Mouse (Mus musculus) frontal cortex, postnatal 25 days (tissue): ENCODE results near the gene Trip4.
A peak's percentile ranks its signal among the peaks of the same experiment; 100 is the strongest.

ENCODE experiments used
- DNase-seq, 2 experiments: peaks; one replicate each; pipeline ENCODE4 v3.0.0; 2022; ENCODE audit warnings: low spot score in 2 of 2

Trip4 gene

DNA sequence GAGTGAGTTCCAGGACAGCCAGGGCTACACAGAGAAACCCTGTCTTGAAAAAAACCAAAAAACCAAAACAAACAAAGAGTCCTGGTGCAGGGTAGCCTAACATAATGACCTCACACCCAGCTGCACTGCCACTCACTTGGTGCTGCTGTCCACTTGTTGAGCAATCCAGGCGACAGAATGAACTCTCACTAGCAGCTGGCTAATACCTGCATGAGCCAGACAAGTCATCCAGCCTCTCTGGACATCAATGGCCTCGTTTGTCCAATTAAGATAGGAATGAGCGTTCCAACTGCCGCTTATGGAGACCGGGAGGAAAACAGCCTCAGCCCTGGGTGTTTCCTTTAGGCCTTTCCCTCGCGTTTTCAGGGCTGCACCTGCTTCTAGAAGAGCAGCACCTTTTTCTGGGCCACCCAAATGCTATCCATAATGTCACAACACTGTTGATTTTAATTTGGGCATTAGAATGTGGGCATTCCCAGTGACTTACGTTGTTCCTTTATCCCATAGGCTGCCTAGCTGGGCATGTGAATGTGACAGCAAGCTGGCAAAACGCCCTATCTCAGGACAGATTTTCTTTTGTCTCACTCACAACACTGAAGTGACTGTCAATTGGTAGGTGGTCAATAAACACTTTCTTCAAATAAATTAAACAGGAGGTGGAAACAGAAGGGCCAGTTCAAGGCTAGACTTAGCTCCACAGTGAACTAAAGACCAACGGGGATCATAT is 73.8 kb downstream of the Trip4 start:
- no peak for DNase-seq

DNA sequence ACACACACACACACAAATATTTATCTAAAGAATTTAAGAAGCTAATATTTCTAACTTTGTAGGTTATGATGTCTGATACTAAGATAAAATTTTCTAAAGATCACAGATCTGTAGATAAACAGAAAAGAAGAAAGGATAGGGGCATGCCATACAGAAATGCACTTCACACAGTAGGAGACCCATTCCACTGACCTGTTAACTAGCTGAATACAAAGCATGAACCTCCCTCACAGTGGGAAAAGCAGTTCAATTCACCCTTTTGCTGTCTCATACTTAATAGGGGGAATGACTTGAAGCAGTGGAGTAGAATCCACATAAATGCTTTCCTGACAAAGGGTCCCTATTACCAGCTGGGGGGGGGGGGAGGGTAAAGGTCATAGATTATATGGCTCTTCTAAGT is 75.0 kb downstream of the Trip4 start:
- no peak for DNase-seq

DNA sequence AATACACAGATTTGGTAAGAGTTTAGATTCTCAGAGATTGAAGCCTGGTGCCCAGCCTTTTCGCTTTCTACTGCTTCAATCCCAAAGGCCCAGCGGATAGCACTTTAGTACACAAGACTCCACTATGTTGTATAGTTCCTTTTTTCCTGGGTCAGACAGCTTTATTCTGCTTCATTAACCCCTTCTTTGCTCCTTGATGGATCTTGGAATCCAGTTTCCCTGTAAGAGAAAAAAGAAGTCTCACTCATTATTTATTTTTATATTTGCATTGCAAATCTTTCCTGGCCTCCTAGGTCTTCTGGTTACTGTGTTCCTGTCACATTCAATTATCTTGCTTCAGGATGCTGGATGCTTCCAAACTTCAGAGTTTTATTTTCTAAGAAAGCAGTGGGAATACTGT is 75.4 kb downstream of the Trip4 start:
- DNase-seq, result no peak

DNA sequence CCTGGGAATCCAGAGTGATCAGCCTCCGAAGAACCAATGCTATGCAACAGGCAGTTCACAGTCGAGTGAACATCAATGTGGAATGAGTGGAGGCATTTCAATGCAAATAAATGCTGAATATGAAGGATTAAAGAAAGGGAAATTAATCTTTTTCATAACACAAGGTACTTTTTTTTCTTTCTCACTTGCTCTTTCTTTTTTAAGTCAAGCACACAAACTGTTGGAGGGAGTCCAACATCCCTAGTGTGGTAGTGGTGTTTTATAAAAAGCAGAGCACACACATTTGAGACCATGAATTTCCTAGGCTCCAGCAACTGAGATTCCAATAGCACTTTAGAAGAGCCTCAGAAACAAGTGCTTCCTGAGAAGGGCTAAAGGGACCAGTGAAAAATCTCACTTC is 76.6 kb downstream of the Trip4 start:
- no peak for DNase-seq

DNA sequence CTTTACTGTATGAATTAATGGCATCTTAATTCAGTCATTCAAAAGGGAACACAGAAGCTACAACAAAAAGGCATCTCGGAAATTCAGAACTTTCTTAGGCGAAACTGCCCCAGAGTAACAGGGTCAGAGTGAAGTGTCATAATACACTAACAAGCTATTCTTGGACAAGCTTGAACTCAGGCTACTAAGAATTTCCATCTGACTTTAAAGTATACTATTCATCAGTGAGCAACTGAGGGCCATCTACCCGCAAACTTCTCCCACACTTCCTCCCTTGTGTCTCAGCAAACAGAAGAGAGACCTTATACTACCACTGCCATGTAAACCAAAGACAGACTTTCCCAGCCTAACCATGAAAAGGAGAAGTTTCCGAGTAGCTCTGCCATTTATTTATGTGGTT is 77.4 kb downstream of the Trip4 start:
- no peak for DNase-seq

DNA sequence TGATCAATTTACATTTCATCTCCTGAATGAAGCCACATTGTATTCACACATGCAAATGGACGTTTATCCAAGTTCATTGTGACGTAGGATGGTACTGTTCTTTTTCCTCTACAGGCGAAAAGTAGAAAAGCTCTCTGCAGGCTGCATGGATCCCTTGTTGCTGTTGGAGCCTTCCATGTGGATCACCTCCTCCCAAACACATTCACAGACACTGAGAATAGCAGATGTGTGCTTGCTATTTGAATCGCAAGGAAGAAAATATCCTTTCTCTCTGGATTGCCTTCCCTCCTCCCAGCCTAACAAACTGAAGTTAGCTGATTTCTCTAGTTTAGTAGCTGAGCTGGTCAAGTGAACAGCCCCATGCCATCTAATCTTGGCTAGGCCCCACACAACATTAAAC is 78.3 kb downstream of the Trip4 start:
- no peak for DNase-seq

DNA sequence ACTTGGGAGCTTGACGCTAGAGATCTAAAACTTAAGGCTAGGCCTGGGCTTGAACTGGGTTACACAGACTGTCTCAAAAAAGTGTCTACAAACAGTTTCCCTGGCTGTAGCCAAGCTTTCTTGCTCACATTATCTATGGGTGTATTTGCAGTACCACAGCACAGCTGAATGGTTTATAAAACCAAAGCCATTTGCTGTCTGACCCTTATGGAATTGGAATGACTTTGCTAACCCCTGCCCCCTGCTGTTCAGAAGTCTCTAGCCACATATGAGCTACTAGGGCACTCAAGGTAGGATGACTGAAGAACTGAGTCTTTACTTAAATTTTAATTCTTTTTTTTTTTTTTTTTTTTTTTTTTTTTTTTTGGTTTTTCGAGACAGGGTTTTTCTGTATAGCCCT is 79.2 kb downstream of the Trip4 start:
- DNase-seq, result no peak

DNA sequence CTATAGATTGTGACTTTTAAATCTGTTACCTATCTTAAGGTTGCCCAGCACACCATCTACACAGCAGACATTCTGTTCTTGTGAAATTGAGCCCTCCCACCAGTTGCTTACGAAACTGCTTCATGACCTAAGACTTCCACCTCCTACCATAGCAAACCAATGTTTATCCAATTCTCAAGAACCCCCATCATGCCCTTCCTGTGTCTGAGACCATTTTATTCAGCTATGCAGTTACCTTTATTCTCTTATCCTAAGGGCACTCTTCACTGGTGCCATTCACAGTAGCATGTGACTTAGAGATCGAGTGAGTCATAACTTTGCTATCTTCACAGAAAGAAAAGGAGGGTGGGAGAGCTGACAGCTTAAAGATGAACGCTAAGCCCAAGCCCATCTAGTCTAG is 80.1 kb downstream of the Trip4 start:
- DNase-seq, result no peak

DNA sequence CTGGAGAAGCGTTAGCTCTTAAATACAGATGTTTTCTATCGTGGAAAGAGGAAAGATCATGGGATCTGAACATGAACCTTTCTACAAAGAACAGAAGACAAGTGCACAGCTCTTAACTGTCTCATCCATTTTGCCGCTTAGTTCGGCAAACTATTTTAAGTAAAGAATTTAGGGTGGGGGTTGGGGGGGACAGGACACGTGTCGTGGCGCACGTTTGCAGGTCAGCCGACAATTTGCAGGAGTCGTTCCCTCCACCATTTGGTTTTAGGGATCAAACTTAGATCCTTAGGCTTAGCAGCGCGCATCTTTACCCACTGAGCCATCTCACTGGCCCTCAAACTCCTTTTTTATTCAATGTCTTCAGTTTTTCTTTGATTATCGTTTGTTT is 80.6 kb downstream of the Trip4 start:
- DNase-seq, result no peak

DNA sequence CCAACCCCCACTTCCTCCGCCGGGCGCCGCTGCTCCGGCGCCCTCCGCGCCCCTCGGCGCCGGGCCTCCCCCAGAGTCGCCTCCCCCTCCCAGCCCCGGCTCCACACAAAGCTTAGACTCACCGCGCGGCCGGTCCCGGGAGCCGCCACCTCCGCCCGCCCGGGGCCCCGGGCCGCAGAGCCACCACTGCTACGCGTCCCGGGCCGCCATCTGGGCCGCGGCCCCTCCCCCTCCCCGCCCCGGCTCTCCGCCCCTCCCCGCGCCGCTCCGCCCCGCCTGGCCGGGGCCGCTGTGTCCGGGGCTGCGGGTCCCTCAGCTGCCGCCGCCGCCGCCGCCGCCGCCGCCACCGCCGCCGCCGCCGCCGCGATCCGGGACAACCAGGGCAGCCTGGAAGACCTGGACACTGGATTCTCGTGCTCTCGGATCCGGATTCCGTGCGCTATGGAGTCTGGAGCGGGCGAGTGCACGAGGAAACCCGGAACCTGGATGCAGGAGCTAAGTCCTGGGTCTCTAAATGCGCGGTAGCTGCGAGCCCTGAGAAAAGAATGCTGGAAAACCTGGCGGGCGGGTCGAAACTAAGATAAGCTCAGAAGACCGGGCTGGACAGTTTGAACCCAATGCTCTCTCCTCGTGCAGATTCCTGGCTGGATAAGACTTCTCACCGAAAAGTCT is 81.1 kb downstream of the Trip4 start, which contains the start of gene Zfp609:
Zfp609 (minus strand) TSS at position 221 of the 672 bp plus-strand sequence.
- DNase-seq, result peak; percentile 97 to 98

DNA sequence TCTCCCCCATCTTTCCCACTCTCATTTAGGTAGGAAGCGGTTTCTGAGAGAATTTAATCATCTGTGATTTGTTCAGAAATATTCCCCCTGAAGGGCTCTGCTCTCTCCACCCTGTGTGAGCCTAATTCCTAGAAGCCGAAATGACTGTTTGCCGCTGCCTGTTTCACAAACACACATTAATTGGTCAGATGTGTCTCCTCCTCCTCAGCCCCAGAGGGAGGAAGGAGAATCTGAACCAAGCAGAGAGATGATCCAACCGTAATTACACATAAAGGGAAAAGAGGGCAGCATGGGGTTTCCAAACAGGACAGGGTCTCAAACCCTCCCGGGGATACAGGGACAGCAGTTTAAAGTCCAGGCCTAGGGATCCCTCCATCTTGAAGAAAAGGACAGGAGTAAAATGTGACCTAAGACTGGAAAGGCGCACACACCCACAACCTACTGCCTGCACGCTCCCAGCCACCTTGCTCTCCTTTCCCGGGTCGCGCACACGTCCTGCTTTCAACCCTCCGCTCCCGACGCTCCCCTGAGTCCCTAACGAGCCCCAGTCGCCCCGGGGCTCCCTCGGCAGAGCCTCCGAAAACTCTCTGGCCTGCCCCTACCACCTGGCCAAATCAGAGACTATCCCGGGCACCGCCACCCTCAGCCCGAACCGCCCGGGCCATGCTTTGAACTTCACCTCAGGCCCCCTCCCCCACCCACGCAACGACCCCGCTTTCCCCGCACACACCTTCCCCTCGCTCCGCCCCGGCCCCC is 81.8 kb downstream of the Trip4 start:
- peak; percentile 11 to 26 for DNase-seq

DNA sequence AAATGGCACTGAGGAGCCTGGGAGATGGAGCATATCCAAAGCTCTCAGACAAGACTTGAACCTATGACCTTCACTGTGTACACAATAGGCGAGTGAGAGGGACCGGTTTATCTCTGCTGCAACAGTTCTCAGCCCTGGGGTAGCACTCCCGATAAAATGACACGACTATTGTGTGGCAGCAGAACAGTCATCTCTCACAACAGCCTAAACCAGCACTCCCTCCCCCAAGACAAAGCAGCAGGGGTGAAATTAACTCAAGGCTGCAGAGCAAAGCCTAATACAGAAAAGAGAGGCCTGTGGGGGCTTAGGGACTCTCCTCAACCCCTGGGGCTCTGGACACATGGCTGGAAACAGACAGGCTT is 82.4 kb downstream of the Trip4 start:
- DNase-seq, result no peak

DNA sequence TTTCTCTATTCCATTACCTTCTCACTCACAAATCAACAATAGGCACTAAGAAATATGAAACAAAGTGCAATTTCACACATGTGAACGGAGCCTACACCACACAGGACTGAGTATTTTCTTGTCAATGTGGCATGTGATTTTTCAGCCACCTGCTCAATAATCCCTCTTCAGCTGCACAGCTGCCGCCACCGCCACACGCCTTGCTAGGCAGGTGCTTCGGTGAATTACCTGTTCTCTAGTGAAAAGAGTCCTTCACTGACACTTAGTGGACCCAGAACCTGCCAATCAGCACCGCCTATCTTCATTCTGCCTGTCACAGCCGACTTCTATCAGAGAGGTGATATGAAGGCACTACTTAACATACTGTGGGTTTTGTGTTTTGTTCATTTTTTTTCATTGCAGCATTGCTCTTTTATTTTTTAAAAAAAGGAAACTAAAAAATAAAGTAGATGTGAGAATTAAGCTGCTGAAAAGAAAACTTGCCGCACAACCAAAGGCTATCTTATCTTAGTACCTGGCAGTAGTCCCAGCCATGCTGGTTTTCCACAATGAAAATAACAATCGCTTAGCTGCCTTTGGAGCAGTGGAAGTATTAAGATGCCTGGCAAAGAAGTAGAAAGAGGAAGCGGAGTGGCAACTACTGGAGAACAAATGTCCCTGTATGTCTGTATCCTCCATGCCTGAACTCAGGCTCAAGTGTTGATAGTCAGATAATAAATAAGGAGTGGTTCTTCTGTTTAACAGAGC is 84.7 kb downstream of the Trip4 start:
- no peak for DNase-seq

DNA sequence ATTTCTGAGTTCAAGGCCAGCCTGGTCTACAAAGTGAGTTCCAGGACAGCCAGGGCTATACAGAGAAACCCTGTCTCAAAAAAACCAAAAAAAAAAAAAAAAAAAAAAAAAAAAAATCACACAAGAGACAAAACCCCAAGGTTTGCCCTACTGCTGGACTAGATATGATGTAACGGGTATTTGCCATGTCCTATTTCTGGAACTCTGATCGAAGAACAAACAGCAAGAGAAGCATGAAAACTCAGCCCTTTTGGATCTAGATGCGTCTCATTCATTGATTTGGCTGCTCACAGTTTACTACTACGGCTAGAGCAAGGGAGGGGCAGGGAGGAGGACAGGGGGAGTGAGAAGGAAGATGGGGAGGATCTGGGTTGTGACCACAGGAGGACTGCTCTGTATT is 86.6 kb downstream of the Trip4 start:
- no peak for DNase-seq

DNA sequence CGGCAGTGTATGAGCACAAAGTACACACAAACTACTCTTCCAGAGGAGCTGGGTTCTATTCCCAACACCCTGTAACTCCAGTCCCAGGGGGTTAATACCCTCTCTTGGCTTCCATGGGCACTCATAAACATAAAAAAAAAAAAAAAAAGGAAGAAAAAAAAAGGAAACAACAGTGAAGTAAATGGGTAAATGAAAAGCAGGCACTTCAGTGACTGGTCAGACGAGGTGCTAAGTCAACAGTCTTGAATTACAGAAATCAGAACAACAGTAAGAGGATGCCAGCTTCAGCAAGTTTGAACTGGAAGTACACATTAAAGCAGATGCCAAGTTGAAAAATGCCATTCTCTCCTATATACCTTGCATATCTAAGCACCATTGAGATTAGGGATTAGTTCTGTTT is 88.3 kb downstream of the Trip4 start:
- DNase-seq, result no peak

DNA sequence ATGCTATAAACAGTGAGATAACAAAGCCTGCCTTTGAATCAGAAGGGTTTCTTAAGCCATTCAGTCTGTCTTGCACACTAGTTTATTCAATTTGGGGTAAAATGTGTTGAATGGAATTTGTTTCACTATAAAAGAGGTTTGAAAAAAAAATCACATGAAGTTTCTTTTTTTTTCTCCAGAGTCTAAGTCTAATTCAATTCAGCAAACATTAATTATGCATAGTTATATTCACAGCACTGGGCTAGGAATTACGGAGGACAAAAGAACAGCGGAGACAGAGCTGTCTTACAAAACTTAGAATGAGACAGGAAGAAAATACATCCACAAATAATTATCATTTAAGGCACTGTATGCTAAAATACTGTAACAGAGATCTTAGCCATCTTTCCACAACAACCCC is 90.2 kb downstream of the Trip4 start:
- no peak for DNase-seq

DNA sequence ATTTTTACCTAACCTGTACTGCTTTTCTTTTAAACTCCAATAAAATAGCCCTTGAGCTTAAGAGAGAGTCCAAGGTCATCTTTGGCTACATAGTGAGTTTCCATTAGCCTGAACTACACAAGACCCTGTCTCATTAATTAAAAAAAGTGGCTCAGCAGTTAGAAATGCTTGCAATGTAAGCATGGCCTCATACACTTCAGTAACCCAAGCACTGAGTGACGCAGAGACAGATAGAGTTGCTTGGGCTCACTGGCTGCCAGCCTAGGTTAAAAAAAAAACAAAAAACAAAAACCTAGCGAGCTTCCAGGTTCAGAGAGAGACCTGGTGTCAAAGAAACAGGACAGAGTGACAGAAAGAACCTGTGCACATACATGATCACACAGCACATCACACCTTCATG is 95.8 kb downstream of the Trip4 start:
- DNase-seq, result no peak

DNA sequence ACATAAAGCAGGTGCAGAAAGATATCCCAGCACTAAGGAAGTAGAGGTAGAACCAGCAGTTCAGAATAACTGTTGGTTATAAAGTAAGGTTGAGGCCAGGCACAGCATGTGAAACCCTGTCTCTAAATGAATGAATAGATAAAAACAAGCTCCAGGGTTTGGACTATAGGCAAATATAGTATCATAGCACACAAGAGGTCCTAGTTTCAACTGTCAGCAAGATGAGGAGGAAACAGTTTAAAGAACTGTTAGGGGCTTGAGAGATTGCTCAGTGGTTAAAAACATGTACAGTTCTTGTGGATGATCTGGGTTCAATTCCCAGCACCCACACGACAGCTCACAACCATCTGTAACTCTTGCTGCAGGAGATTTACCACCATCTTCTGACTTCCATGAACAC is 96.8 kb downstream of the Trip4 start:
- DNase-seq, result no peak

DNA sequence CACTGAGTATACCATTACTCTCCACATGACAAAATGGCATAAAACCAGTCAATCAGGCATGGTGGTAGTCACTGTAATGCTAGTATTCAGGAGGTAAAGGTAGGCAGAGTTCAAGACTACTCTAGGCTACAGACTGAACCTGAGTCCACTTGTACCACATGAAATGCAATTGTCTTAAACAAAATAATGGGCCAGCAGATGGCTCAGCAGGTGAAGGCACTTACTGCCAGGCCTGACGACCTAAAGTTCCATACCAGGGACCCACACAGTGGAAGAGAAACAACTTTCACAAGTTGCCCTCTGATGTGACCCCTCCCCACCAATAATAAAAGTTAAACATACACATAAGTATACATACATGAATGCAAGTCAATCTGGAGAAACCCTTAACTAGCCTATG is 100.8 kb downstream of the Trip4 start:
- DNase-seq, result no peak

DNA sequence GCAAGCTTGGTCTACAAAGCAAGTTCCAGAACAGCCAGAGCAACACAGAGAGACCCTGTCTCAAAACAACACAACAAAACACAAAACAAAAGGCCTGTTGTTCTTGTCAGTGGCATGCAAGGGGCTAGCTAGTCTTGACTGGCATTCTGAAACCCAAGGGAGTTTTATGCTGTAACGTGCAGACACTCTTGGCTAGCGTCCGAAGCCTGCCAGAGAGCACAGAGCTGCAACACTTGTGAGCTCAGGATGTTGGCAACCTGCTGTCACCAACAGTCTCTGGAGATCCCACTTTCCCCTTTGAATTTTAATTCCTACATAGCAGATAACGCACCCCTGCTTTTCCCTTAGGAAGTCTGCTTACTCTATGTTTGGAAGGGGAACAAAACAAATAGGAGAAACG is 101.3 kb downstream of the Trip4 start:
- no peak for DNase-seq

DNA sequence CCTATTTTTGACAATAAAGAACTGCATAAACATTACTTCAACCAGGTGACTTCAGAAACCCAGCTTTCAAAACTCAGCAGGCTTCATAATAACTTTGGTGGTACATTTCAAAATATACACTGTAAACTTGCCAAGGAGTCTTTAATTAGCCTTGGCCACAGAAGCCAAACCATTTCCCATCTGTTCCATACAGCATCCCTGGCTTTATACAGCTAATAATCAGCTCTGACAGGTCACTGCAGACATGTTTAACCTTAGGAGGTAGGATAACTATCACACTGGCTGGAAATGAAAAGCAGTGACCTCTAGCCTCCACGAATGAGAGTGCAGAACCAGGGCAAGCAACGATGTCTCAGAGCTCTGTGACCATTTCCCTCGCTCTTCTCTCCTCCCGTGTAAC is 108.8 kb downstream of the Trip4 start:
- DNase-seq, result no peak

DNA sequence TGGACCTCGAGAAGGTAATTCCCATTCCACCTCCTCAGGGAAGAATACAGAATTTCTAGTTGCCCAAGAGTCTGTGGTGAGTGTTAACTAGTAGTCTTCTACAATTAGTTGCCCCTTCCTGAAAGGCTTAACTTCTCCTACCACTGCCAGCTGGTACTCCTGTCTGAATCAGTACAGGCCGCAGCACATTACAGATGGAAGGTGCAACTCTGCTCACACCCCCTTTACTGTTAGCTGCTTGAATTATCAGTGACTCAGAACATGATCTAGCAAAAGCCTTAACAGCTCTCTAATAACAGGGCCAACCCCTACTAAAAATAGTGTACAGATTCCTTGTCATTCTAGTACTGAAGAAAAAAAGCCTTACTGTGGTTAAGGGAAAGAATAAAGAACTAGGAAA is 112.9 kb downstream of the Trip4 start:
- DNase-seq, result no peak
